Mouse (Mus musculus) forelimb bud, embryonic 11.5 days (tissue): Measurements from ENCODE around the gene Vmn1r195.
"Not testable (repeated sequence)": the region's sequence is repeated elsewhere in the genome, so short reads cannot be mapped to it uniquely, and the experiment has no call there.

ENCODE experiments used
- DNase-seq: peaks from one replicate; pipeline ENCODE4 v3.0.0-alpha.2; 2012; ENCODE audit warnings: low read depth, low spot score

Gene Vmn1r195

DNA sequence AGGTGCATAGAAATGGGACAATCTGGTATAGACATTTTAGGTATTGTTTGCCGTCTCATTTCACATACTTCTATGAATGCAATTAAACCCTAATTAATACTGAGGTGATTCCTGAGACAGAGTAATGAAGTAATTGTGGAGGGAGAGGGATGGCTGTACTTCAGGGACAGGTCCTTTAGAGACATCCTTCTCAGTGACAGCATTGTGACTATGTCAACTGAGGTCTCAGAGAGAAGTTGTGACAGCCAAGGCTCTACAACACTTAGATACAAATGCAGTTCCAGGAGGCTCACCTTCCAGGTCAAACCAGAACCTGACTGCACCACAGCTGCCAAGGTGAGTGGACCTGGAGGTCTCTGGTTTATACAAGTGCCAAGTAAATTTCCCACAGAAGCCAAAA, at the start of gene Vmn1r195:
Gene Vmn1r195, plus strand, starts transcription at position 301 of the 400 bp plus-strand sequence.
- not testable (repeated sequence) for DNase-seq

DNA sequence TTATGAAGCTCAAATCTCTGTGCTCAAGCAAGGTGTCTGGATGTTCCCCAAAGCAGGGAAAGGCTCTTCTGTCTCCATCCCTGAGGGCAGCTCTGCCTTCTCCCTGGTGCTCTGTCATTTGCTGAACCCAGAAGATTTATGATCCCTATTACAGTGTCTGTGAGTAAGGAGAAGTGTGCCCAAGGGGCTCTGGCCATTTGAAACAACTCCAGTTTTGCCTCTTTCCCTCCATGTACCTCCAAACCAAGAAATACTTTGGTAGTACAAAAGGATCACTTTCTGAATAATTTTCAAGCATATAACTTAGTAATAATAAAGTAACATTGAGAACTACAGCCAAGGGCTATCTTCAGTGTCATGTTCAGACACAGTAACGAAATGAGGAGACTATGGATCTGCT, 47.3 kb upstream of the Vmn1r195 start, which contains the start of gene Vmn1r193:
Gene Vmn1r193, minus strand, starts transcription at position 101 of the 400 bp plus-strand sequence.
- peak; percentile 2 for DNase-seq

DNA sequence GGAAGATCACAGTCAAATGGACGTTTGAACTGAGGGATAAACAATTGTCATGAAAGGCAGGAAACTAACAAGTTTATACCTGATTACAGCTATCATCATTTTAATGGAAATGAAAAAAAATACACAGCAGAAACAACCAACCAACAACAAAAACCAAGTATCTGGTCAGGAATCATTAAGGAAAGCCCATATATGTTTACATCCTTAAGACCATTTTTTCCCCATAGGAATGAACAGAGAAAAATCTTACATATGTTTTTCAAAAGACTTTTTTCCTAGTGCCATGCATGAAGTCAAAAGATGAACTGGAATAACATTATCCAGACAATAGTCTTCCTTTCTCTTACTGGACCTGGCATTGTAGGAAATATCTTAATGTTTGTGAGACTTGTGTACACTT, 26.4 kb upstream of the Vmn1r195 start, which contains the start of gene Vmn1r194:
Gene Vmn1r194, plus strand, starts transcription at position 301 of the 400 bp plus-strand sequence.
- DNase-seq, result no peak

DNA sequence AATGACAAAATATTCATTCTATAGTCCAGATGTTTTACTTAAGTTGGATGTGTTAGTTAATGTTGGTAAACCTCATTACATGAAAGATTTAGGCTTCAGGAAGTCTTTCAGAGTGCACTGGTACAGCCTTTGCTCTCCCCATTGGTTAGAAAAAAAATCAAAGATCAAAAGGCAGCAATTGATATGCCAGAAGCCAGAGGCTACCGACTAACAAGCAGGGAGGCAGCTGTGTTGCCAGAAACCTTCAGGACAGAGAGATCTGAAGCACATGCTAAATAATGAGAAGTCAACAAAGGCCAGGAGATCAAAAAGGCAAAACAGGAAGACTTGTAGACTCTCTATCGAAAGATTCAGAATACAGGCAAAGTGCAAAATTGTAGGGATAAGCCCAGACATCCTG, 1.4 kb downstream of the Vmn1r195 start:
- DNase-seq, result no peak

DNA sequence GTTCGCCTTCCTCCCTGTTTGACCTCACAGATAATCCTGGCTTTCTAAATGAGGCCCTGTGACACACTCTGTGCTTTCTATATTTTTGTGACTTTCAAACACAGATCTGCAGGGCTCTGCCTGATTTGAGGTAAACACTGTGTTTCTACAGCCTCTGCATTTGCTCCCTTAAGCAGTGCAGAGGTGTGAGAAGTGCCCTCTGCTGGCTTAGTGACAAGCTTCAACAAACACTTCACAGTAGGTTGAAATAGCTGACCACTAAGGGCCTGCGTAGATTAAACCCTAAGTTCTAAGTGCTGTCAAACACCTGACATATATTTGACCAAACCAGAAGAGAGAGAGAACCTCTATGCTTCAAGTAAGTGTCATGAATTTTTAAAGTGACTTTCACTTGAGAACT, 14.3 kb downstream of the Vmn1r195 start:
- no peak for DNase-seq

DNA sequence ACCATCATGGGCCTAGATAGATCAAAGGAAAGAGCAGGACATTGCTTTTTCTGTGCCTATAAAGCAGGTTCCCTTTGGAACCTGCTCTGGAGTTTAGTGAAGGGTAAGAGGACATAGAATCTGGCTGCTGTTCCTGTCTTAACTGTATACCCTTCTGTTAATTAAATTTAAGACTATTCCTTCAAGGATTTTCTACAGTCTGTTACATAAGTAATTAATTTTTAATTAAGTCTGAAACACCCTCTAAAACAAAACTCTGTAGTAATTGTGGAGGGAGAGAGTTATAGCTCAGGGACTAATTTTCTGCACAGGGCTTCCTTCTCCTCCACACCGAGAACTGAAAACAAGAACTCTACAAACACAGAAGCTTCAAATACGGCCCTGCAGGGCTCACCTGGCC, 19.3 kb downstream of the Vmn1r195 start, which contains the start of gene Vmn1r196:
Gene Vmn1r196, plus strand, starts transcription at position 301 of the 400 bp plus-strand sequence.
- DNase-seq, result no peak

DNA sequence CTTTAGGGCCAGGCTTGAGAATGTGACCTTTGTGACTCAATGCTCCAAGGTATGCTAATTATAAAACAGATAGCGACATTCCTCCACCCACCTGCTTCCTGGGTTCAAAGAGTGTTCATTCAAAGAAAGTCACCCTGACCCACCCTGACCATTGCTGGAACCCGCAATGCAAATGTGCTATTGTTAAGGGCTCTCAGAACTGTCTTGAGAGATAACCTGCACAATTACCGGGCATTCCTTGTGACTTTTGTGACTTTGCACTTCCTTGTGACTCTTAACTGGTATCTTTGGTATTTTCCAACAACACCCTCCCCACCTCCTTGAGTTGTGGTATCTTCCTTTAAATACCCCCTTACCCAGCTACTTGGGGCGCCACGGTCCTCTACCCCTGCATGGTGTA, 37.8 kb downstream of the Vmn1r195 start:
- DNase-seq, result not testable (repeated sequence)

DNA sequence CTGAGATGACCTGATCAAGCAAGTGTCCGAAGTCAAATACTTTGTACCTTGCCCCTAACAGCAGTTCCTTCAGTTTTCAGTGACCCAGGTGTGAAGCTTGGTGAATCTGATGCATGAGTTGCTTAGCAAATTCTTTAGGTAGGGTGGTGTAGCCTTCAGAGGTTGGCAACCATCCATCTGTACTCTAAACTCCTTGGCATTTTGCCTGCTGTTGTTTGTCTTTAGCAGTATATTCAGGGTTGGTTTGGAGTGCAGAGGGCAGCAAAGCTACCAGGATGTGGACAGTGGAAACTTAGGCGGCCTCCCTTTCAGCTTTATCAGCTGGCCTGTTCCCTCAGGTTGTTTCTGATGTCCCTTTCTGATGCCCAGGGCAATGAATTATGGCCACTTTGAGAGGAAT, 45.0 kb downstream of the Vmn1r195 start:
- DNase-seq, result no peak

DNA sequence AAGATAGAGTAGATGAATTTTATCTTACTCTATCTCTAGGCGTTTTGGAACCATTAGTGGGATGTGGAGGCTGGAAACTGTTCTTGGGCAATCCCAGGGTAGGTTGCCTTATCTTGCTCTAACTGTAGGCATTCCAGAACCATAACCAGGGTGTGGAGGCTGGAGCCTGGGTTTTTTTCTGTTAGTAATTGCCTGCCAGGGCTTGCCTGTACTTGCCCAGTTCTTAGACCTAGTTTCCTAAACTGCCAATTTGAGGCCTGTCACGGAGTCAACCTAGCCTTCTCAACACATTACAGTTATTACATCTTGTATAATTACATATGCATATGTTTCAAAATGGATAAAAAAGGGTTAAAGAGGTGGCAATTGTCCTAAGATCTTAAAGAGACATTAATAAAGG, 47.0 kb downstream of the Vmn1r195 start:
- no peak for DNase-seq

DNA sequence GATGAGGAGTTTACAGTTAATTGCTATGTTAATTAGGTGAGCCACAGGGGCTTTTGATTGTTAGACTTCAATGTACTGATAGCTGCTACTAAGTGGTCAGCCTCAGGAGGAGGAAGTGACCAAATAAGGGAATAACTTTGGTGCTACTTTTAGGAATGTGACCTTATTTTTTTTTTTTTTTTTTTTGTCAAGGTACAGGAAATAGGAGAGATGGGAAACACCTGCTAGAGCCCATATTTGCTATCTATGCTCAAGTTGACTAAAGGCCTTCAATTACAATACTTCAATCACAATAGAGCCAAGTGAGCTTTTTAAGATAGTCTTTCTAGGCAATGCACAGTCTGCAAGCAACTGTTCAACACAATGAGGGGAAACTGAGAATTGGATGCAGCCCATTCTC, 49.8 kb downstream of the Vmn1r195 start:
- DNase-seq, result no peak

DNA sequence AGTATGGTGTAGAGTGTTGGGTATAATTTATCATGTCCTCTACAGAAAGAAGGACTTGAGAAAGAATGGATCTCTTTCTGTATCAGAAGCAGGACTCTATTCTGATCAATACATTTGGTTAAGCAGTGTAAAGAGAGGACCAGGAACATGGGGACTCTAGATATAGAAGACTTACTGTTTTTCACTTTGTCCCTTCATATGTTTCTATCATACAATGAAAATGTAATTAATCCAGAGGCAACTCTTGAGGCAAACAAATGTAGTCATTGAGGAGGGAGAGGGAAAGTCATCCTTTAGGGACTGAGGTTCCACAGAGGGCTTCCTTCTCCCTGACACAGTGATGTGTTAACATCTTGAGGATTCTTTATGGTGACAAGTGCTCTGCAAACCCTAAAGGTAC, 54.0 kb downstream of the Vmn1r195 start, which contains the start of gene Vmn1r197:
Gene Vmn1r197, plus strand, starts transcription at position 301 of the 400 bp plus-strand sequence.
- no peak for DNase-seq
